Mouse (Mus musculus) limb, embryonic 15.5 days (tissue): ENCODE data around the gene Armc3. TPM values are rescaled to one million over a fixed set of nuclear protein-coding genes. Genes with fewer than 3 reads are reported as not detected.

ENCODE experiments used
- ATAC-seq: fragments of 200-750 bp; cut with Nextera tagmentation; 2 replicates; pipeline ENCODE4 v1.8.0; 2017; ENCODE audit warnings: low read depth, moderate TSS enrichment; ENCODE audit not compliant: insufficient number of reproducible peaks, low FRiP score, low TSS enrichment
- H3K27ac ChIP-seq: fragments of 300-500 bp; sonication (generic); 2 replicates; pipeline ENCODE4 v1.5.1; 2015; ENCODE audit warnings: moderate library complexity, mild to moderate bottlenecking, inconsistent platforms
- H3K27me3 ChIP-seq: fragments of 300-500 bp; sonication (generic); 2 replicates; pipeline ENCODE4 v1.6.1; 2015; ENCODE audit warnings: inconsistent platforms
- H3K36me3 ChIP-seq: fragments of 300-500 bp; sonication (generic); 2 replicates; pipeline ENCODE4 v1.6.1; 2015; ENCODE audit warnings: inconsistent platforms
- H3K4me1 ChIP-seq: fragments of 300-500 bp; sonication (generic); 2 replicates; pipeline ENCODE4 v1.6.1; 2015; ENCODE audit warnings: inconsistent platforms
- H3K4me2 ChIP-seq: fragments of 300-500 bp; sonication (generic); 2 replicates; pipeline ENCODE4 v1.6.1; 2015; ENCODE audit warnings: mild to moderate bottlenecking, inconsistent platforms
- H3K4me3 ChIP-seq: fragments of 300-500 bp; sonication (generic); 2 replicates; pipeline ENCODE4 v1.5.1; 2015; ENCODE audit warnings: mild to moderate bottlenecking, inconsistent platforms
- H3K9ac ChIP-seq: fragments of 300-500 bp; sonication (generic); 2 replicates; pipeline ENCODE4 v1.6.1; 2015; ENCODE audit warnings: inconsistent platforms
- H3K9me3 ChIP-seq: fragments of 300-500 bp; sonication (generic); 2 replicates; pipeline ENCODE4 v1.6.1; 2016; ENCODE audit warnings: inconsistent platforms
- WGBS: fragments of 180-500 bp; shearing (Covaris S2); methylation state at CpG from one replicate; pipeline ENCODE4 v1.1.7; 2015; 5-methylcytosine and 5-hydroxymethylcytosine counted together
- polyA plus RNA-seq: library from polyadenylated mRNA; unstranded; fragments of >200 nt; fragmentation: Nextera tagmentation; extraction: Ambion mirVana; gene quantifications from 2 replicates; pipeline ENCODE4 v1.2.1, GENCODE M21; 2015

Armc3 gene
- polyA plus RNA-seq = 0.07 and 0.23 TPM in 2 replicates

DNA sequence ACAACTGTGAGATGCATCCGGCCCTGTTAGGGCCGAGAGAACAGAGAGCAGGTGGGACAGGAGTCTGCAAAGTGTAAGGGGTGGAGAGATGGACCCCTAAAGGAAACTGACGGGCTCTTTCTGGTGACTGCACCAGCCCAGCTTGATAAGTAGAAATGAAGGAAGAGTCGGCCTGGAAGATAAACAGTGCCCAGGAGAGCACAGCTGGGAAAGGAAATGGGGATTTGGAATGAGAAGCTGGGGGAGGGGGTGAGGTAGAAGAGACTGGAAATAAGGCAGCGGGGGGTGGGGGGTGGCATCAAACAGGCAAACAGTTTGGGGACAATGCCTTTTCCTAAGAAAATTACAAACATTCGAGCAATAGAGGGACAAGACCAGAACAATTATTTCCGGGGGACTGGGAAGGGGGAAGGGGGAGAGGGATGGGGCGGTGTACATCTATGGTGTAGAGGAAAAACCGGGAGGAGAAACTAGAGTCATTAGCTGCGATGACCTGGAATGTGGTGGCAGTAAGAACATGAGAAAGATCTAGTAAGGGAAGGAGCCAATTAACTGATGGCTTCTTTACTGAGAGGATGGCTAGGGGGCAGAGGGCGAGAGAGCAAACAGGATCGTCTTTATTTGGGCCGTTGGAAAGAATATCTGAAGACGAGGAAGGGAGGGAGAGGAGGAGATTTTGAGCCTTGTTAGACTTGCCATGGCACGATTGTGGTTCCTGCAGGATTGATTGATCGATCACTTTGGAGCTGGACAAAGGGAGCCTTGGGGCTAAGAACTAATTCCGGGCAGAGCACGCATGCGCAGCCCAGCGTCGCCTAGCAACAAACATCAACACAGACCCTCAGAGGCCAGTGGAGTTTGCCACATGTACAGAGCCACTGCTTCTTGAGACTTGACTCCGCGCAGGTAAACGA is at the start of gene Armc3:
Gene Armc3 (plus strand): TSS at position 851 of the 914 bp plus-strand sequence.
- no peak within 1 kb of the TSS for H3K27ac ChIP-seq
- WGBS = 20% methylated on average over 24 of the region's 24 CpGs

GRCm38 (mm10) chr2:19152687-19153086 is 46.4 kb upstream of the Armc3 start:
- H3K9me3 ChIP-seq = no peaks in the 10 kb centered on the region
- ATAC-seq = no peak
- H3K27ac ChIP-seq = no peak overlapping the region
- H3K4me2 ChIP-seq = no peak overlapping the region
- WGBS = 51% methylated on average over 1 of the region's 1 CpGs
- no peaks in the 10 kb centered on the region for H3K36me3 ChIP-seq
- no peak overlapping the region for H3K4me3 ChIP-seq
- H3K4me1 ChIP-seq = no peaks in the 10 kb centered on the region
- H3K27me3 ChIP-seq = no peaks in the 10 kb centered on the region
- no peak overlapping the region for H3K9ac ChIP-seq

More for the DNA sequence above, at the start of gene Armc3:
- Histone ChIP-seq H3K4me2 (peak within 1 kb of the TSS; percentile 63), H3K4me3 (peak within 1 kb of the TSS; percentile 45), H3K9me3 (no peaks in the 10 kb centered on the region), H3K9ac (no peak within 1 kb of the TSS), H3K36me3 (no peaks in the 10 kb centered on the region), H3K27me3 (no peaks in the 10 kb centered on the region), H3K4me1 (peaks cover 11% of the 10 kb centered on the region)
- no peak for ATAC-seq

GRCm38 (mm10) chr2:19156176-19156575 is 42.9 kb upstream of the Armc3 start:
- no peak overlapping the region for H3K4me2 ChIP-seq
- WGBS = 66% methylated on average over 4 of the region's 4 CpGs
- no peak for ATAC-seq
- 0 out of 2 replicates have a peak, but pooled peaks cover 3% of the 10 kb centered on the region for H3K4me1 ChIP-seq
- no peak overlapping the region for H3K9ac ChIP-seq
- no peak overlapping the region for H3K27ac ChIP-seq
- H3K27me3 ChIP-seq = no peaks in the 10 kb centered on the region
- H3K4me3 ChIP-seq = no peak overlapping the region
- H3K9me3 ChIP-seq = no peaks in the 10 kb centered on the region
- no peaks in the 10 kb centered on the region for H3K36me3 ChIP-seq

- no peak overlapping the region for H3K4me2 ChIP-seq
- H3K9me3 ChIP-seq = no peaks in the 10 kb centered on the region
- 66% methylated on average over 5 of the region's 5 CpGs for WGBS
- no peaks in the 10 kb centered on the region for H3K36me3 ChIP-seq
- no peak overlapping the region for H3K27ac ChIP-seq
- no peak overlapping the region for H3K4me3 ChIP-seq
- no peaks in the 10 kb centered on the region for H3K27me3 ChIP-seq
- H3K9ac ChIP-seq = no peak overlapping the region
- 0 out of 2 replicates have a peak, but pooled peaks cover 3% of the 10 kb centered on the region for H3K4me1 ChIP-seq
- no peak for ATAC-seq
Measured at GRCm38 (mm10) chr2:19159539-19159938, 39.6 kb upstream of the Armc3 start.

DNA sequence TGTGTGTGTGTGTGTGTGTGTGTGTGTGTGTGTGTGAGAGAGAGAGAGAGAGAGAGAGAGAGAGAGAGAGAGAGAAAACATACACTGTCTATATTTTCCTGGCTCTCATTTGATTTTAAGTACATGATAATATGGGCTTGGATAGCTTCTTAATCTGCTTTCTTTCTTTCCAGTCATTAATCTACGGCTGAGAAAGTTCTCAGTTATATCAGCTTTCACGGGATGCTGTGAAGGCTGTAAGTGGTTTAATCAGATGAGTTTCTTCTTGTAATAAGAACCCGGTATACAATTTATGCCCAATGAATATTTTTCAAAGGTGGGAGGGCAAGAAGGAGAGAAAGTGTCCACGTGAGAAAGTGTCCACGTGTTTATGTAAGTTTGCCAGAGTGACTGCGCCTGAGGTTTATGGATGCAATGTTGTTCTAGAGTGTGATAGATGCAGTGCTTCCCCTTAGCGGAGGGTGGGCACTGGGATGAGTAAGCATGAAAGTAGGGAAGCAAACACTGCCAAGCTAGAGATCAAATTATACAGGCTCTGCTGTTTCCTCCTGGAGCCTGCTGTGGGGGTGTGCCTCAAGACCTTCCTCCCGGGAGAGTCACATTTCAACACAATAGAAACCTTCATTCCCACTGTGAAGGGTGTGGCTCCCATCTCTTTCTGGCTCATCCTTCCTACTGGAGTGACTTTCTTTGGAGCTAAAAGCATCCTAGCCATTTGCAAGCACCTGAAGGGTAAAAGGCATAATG is 38.6 kb upstream of the Armc3 start:
- Histone ChIP-seq H3K27ac (no peak overlapping the region), H3K4me2 (no peak overlapping the region), H3K9me3 (no peaks in the 10 kb centered on the region), H3K4me3 (no peak overlapping the region), H3K36me3 (no peaks in the 10 kb centered on the region), H3K27me3 (no peaks in the 10 kb centered on the region), H3K4me1 (0 out of 2 replicates have a peak, but pooled peaks cover 3% of the 10 kb centered on the region), H3K9ac (no peak overlapping the region)
- no peak for ATAC-seq
- WGBS = 17% methylated on average over 8 of the region's 8 CpGs

DNA sequence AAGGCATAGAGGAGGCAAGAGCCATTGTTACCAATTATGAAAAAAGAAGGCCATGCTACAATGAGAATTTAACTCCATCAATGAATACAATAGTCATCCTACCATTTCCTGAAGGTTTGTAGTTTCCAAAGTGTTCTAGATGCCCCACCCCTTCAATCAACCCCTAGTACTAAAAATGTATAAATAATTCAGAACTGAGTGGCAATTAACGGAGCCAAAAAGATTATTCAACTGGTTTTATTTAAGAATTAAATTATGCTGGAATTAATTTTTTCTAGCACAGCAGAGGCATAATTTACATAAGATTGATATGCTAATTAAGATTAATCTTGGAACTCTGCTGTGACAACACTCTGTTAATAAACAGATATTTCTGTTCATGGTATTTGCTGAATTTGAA is 34.9 kb upstream of the Armc3 start:
- Histone ChIP-seq H3K4me2 (no peak overlapping the region), H3K36me3 (no peaks in the 10 kb centered on the region), H3K9me3 (no peaks in the 10 kb centered on the region), H3K27me3 (no peaks in the 10 kb centered on the region), H3K9ac (no peak overlapping the region), H3K4me3 (no peak overlapping the region), H3K27ac (no peak overlapping the region), H3K4me1 (0 out of 2 replicates have a peak, but pooled peaks cover 3% of the 10 kb centered on the region)
- 93% methylated on average over 1 of the region's 1 CpGs for WGBS
- no peak for ATAC-seq

GRCm38 (mm10) chr2:19176827-19177236 is 22.3 kb upstream of the Armc3 start:
- WGBS = 17% methylated on average over 1 of the region's 1 CpGs
- no peaks in the 10 kb centered on the region for H3K9me3 ChIP-seq
- ATAC-seq = no peak
- H3K9ac ChIP-seq = no peak overlapping the region
- H3K4me3 ChIP-seq = no peak overlapping the region
- H3K4me1 ChIP-seq = no peaks in the 10 kb centered on the region
- H3K4me2 ChIP-seq = no peak overlapping the region
- no peak overlapping the region for H3K27ac ChIP-seq
- no peaks in the 10 kb centered on the region for H3K27me3 ChIP-seq
- H3K36me3 ChIP-seq = no peaks in the 10 kb centered on the region

DNA sequence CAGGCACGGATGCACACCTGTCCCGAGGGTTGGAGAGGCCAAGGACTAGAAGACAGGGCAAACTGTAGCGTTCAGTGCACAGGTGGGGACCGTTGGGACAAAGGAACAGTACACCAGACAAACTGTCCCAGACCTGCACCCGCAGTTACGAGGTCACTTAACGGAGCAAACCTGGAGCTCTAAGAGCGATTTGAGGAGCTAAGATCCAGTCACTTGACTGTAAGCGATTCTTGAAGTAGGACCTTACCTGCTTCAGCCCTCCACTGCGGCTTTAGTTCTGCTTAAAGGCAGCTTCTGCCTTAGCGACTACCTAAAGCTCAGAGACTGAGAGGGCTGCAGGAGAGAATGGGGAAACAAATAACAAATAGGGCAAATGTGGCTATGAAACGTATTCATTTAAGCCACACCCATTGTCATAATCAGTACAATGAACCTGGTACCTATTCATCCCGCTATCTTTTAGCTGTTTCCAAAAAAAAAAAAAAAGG is 308 bp downstream of the Armc3 start:
- no peak overlapping the region for H3K9ac ChIP-seq

DNA sequence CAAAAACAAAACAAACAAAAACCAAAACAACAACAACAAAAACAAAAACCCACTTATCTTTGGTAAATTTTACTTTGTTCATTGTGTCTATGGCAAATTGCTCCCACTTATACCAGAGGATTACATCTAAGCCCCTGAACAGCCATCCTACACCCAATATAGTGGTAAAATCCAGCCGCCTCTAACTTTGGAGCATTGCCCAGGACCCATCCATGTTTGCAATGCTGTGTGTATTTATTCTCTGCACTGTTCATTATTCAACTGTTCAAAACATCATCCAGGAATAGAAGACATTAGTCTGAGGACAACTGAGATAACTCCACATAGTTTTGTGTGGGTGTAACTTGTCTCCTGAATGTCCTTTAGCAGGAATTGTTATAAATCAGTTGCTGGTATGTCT is 1.0 kb downstream of the Armc3 start:
- Histone ChIP-seq H3K4me1 (peaks cover 11% of the 10 kb centered on the region), H3K9me3 (no peaks in the 10 kb centered on the region), H3K36me3 (no peaks in the 10 kb centered on the region), H3K27me3 (no peaks in the 10 kb centered on the region), H3K4me3 (no peak overlapping the region), H3K27ac (no peak overlapping the region), H3K4me2 (no peak overlapping the region), H3K9ac (no peak overlapping the region)
- 80% methylated on average over 1 of the region's 1 CpGs for WGBS
- ATAC-seq = no peak

More for the DNA sequence above, 308 bp downstream of the Armc3 start:
- Histone ChIP-seq H3K4me1 (peaks cover 11% of the 10 kb centered on the region), H3K27me3 (no peaks in the 10 kb centered on the region), H3K36me3 (no peaks in the 10 kb centered on the region), H3K27ac (no peak overlapping the region), H3K4me3 (peak overlapping the region; percentile 45), H3K9me3 (no peaks in the 10 kb centered on the region), H3K4me2 (peak overlapping the region; percentile 63)
- ATAC-seq = no peak
- 31% methylated on average over 13 of the region's 13 CpGs for WGBS

GRCm38 (mm10) chr2:19201682-19202081 is 2.6 kb downstream of the Armc3 start:
- H3K4me2 ChIP-seq = no peak overlapping the region
- 72% methylated on average over 2 of the region's 2 CpGs for WGBS
- H3K9me3 ChIP-seq = no peaks in the 10 kb centered on the region
- H3K4me1 ChIP-seq = peaks cover 11% of the 10 kb centered on the region
- H3K4me3 ChIP-seq = no peak overlapping the region
- no peak overlapping the region for H3K9ac ChIP-seq
- no peak for ATAC-seq
- no peak overlapping the region for H3K27ac ChIP-seq
- H3K36me3 ChIP-seq = no peaks in the 10 kb centered on the region
- no peaks in the 10 kb centered on the region for H3K27me3 ChIP-seq

DNA sequence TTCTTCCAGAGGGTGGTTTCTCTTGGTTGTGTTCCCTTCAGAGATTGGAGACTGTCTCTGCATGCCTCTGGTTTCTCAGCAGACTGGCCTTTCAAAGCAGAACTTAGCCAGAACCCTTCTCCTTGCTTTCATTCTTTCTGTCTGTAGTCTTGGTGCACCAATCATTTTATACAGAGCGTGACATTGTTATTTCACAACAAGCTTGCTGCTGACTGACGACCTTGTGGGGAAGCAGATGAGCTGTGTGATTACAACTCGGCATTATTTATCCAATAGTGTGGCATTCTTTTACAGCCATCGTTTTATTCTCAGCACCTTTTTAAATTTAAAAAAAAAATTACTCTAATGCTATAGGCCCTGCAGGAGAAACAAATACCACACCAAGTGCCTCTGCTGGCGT is 35.2 kb downstream of the Armc3 start:
- no peaks in the 10 kb centered on the region for H3K9me3 ChIP-seq
- H3K27me3 ChIP-seq = no peaks in the 10 kb centered on the region
- H3K9ac ChIP-seq = no peak overlapping the region
- no peaks in the 10 kb centered on the region for H3K36me3 ChIP-seq
- H3K4me2 ChIP-seq = no peak overlapping the region
- H3K27ac ChIP-seq = no peak overlapping the region
- 80% methylated on average over 5 of the region's 5 CpGs for WGBS
- ATAC-seq = no peak
- H3K4me3 ChIP-seq = no peak overlapping the region
- no peaks in the 10 kb centered on the region for H3K4me1 ChIP-seq

DNA sequence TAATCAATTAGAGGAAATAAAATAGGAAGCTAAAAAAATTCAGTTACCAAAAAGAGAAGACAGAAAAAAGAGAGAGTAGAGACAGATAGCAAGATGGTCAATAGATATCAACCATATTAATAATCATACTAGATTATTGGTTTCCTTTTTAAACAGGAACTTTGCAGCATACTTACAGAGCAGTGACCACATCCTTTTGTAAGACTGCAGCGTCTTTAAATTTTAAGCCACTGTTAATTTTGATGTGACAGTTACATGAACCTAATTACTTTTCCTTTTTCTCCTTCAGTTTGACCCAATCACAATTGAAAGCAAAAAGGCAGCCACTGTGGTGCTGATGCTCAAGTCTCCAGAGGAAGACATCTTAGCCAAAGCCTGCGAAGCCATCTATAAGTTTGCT is 36.1 kb downstream of the Armc3 start:
- 86% methylated on average over 2 of the region's 2 CpGs for WGBS
- H3K4me3 ChIP-seq = no peak overlapping the region
- H3K36me3 ChIP-seq = no peaks in the 10 kb centered on the region

More for the DNA sequence above, 36.1 kb downstream of the Armc3 start:
- H3K27ac ChIP-seq = no peak overlapping the region
- no peak for ATAC-seq
- no peak overlapping the region for H3K9ac ChIP-seq
- no peaks in the 10 kb centered on the region for H3K9me3 ChIP-seq
- H3K27me3 ChIP-seq = no peaks in the 10 kb centered on the region
- H3K4me2 ChIP-seq = no peak overlapping the region
- H3K4me1 ChIP-seq = no peaks in the 10 kb centered on the region
